Mouse (Mus musculus) CH12F3 (cell line): ENCODE measurements around the gene Ppp1r27.
"Not testable (repeated sequence)": the region's sequence is repeated elsewhere in the genome, so short reads cannot be mapped to it uniquely, and the experiment has no call there.

Experiments
- in situ Hi-C: fragments of 300-500 bp; cut with MboI; formaldehyde crosslinking; loops from 2 replicates; pipeline ENCODE4 v1.14.3; 2020; ENCODE audit warnings: low sequenced_read_pairs

Ppp1r27 gene

GRCm38 (mm10) chr11:120550810-120551440 lies at the start of gene Ppp1r27:
Ppp1r27 (minus strand) TSS chr11:120551132.
- in situ Hi-C loops = no loop called here

GRCm38 (mm10) chr11:120600716-120601115 lies 49.8 kb upstream of the Ppp1r27 start:
- in situ Hi-C loops = no loop called here

- in situ Hi-C loops = no loop called here
These were observed 48.1 kb upstream of the Ppp1r27 start for GRCm38 (mm10) chr11:120598990-120599549.

GRCm38 (mm10) chr11:120598283-120598989 lies 47.5 kb upstream of the Ppp1r27 start, which contains the start of the genes Alyref and Anapc11:
Alyref (minus strand) TSS chr11:120598365.
Anapc11 (plus strand) TSS chr11:120598421.
- in situ Hi-C loops = no loop called here

GRCm38 (mm10) chr11:120597240-120598235 lies 46.6 kb upstream of the Ppp1r27 start:
- in situ Hi-C loops = no loop called here

GRCm38 (mm10) chr11:120588531-120588930 lies 37.6 kb upstream of the Ppp1r27 start:
- in situ Hi-C loops = no loop called here

GRCm38 (mm10) chr11:120583937-120584336 lies 33.0 kb upstream of the Ppp1r27 start:
- in situ Hi-C loops = no loop called here

GRCm38 (mm10) chr11:120582982-120583293 lies 32.0 kb upstream of the Ppp1r27 start:
- in situ Hi-C loops = not testable (repeated sequence)

- in situ Hi-C loops = no loop called here
These were observed 31.5 kb upstream of the Ppp1r27 start for GRCm38 (mm10) chr11:120582268-120582981.

GRCm38 (mm10) chr11:120581490-120582267 lies 30.7 kb upstream of the Ppp1r27 start, which contains the start of gene Arhgdia:
Arhgdia (minus strand) TSS chr11:120581624.
- in situ Hi-C loops = no loop called here

- in situ Hi-C loops = no loop called here
These were observed 30.0 kb upstream of the Ppp1r27 start for GRCm38 (mm10) chr11:120580871-120581331.

- in situ Hi-C loops = no loop called here
These were observed 29.3 kb upstream of the Ppp1r27 start for GRCm38 (mm10) chr11:120580190-120580589.

GRCm38 (mm10) chr11:120579316-120580107 lies 28.6 kb upstream of the Ppp1r27 start:
- in situ Hi-C loops = no loop called here

- in situ Hi-C loops = no loop called here
These were observed 27.8 kb upstream of the Ppp1r27 start for GRCm38 (mm10) chr11:120578694-120579243.

GRCm38 (mm10) chr11:120578024-120578693 lies 27.2 kb upstream of the Ppp1r27 start:
- in situ Hi-C loops = no loop called here

- in situ Hi-C loops = no loop called here
These were observed 26.5 kb upstream of the Ppp1r27 start for GRCm38 (mm10) chr11:120577211-120578023.
